Mouse (Mus musculus) testis, adult 2 months (tissue): ENCODE data around the gene Ptpdc1.

Source experiments
- CTCF ChIP-seq: fragments of 200-500 bp; IDR thresholded peaks from 2 replicates; pipeline ENCODE4 v1.5.1; 2012; ENCODE audit warnings: low read depth, mild to moderate bottlenecking, inconsistent platforms, low read length, moderate library complexity; ENCODE audit not compliant: control insufficient read depth, insufficient read depth, insufficient replicate concordance
- POLR2A ChIP-seq: fragments of 200-500 bp; IDR thresholded peaks from 2 replicates; pipeline ENCODE4 v1.6.1; 2012; ENCODE audit warnings: low read depth, mild to moderate bottlenecking, inconsistent platforms, low read length, moderate library complexity; ENCODE audit not compliant: control insufficient read depth

- TF ChIP-seq POLR2A (no peak), CTCF (no peak)
These were observed 6.2 kb upstream of the Ptpdc1 start for GRCm38 (mm10) chr13:48631691-48632090.
